Mouse (Mus musculus) lung, postnatal 0 days (tissue): Measurements from ENCODE around the gene Setd2. TPM values are rescaled to one million over a fixed set of nuclear protein-coding genes. Genes with fewer than 3 reads are reported as not detected.

Experiments
- ATAC-seq: fragments of 200-750 bp; cut with Nextera tagmentation; 2 replicates; pipeline ENCODE4 v1.8.0; 2017; ENCODE audit warnings: moderate library complexity
- DNase-seq: peaks from one replicate; pipeline ENCODE4 v3.0.0-alpha.2; 2016; ENCODE audit warnings: low spot score
- H3K27ac ChIP-seq: fragments of 300-500 bp; sonication (generic); 2 replicates; pipeline ENCODE4 v1.5.1; 2014; ENCODE audit warnings: antibody characterized with exemption, mild to moderate bottlenecking, low read length, mixed read lengths
- H3K27me3 ChIP-seq: fragments of 300-500 bp; sonication (generic); replicated peaks from 2 replicates; pipeline ENCODE4 v1.6.1; 2014; ENCODE audit warnings: low read length, mixed read lengths; ENCODE audit not compliant: insufficient read depth
- H3K36me3 ChIP-seq: fragments of 300-500 bp; sonication (generic); 2 replicates; pipeline ENCODE4 v1.6.1; 2014; ENCODE audit warnings: low read length, mixed read lengths; ENCODE audit not compliant: insufficient read depth
- H3K4me1 ChIP-seq: fragments of 300-500 bp; sonication (generic); 2 replicates; pipeline ENCODE4 v1.6.1; 2014; ENCODE audit warnings: antibody characterized with exemption, low read depth, low read length, mixed read lengths; ENCODE audit not compliant: insufficient read depth
- H3K4me2 ChIP-seq: fragments of 300-500 bp; sonication (generic); replicated peaks from 2 replicates; pipeline ENCODE4 v1.6.1; 2014; ENCODE audit warnings: low read depth, mild to moderate bottlenecking, low read length, moderate library complexity, mixed read lengths
- H3K4me3 ChIP-seq: fragments of 300-500 bp; sonication (generic); 2 replicates; pipeline ENCODE4 v1.5.1; 2014; ENCODE audit warnings: low read depth, low read length
- H3K9ac ChIP-seq: fragments of 300-500 bp; sonication (generic); replicated peaks from 2 replicates; pipeline ENCODE4 v1.6.1; 2014; ENCODE audit warnings: low read depth, mild to moderate bottlenecking
- H3K9me3 ChIP-seq: fragments of 300-500 bp; sonication (generic); 2 replicates; pipeline ENCODE4 v1.6.1; 2016; ENCODE audit warnings: low read length, mixed read lengths
- CTCF ChIP-seq: IDR thresholded peaks from 2 replicates; pipeline ENCODE4 v1.5.1; 2016; ENCODE audit warnings: antibody characterized with exemption, mild to moderate bottlenecking
- EP300 ChIP-seq: IDR thresholded peaks from 2 replicates; pipeline ENCODE4 v1.6.1; 2016; ENCODE audit warnings: antibody characterized with exemption, mild to moderate bottlenecking, control low read depth
- WGBS: fragments of 180-500 bp; shearing (Covaris S2); extraction: QIAGEN DNeasy Blood & Tissue Kit; methylation state at CpG from one replicate; pipeline ENCODE4 v1.1.7; 2014; 5-methylcytosine and 5-hydroxymethylcytosine counted together
- microRNA-seq: library from miRNA; unstranded; fragments of <30 nt; microRNA quantifications from one replicate; pipeline ENCODE4, GENCODE M21; 2016
- polyA plus RNA-seq: library from polyadenylated mRNA; unstranded; fragments of >200 nt; fragmentation: Nextera tagmentation; extraction: Ambion mirVana; gene quantifications from 2 replicates; pipeline ENCODE4 v1.2.1, GENCODE M21; 2015

Setd2 gene
- polyA plus RNA-seq, 1 experiment from 2014 or later: 22.0 TPM

- no peak overlapping the region for H3K4me3 ChIP-seq
- H3K4me1 ChIP-seq: peaks cover 15% of the 10 kb centered on the region
- TF ChIP-seq CTCF (no peak), EP300 (no peak)
- ATAC-seq: no peak
- 76% methylated on average over 2 of the region's 2 CpGs for WGBS
- no peaks in the 10 kb centered on the region for H3K9me3 ChIP-seq
- no peak for DNase-seq
- no peaks in the 10 kb centered on the region for H3K36me3 ChIP-seq
- H3K27me3 ChIP-seq: no peaks in the 10 kb centered on the region
- no peak overlapping the region for H3K4me2 ChIP-seq
- H3K27ac ChIP-seq: no peak overlapping the region
- no peak overlapping the region for H3K9ac ChIP-seq
These were observed 127.8 kb downstream of the Setd2 start for GRCm38 (mm10) chr9:110660208-110660607.

- no peak overlapping the region for H3K9ac ChIP-seq
- no peaks in the 10 kb centered on the region for H3K27me3 ChIP-seq
- no peak for ATAC-seq
- H3K4me3 ChIP-seq: no peak overlapping the region
- no peak for TF ChIP-seq EP300
- no peak for TF ChIP-seq CTCF
- H3K9me3 ChIP-seq: no peaks in the 10 kb centered on the region
- H3K4me2 ChIP-seq: no peak overlapping the region
- WGBS: 49% methylated on average over 7 of the region's 7 CpGs
- DNase-seq: no peak
- no peak overlapping the region for H3K27ac ChIP-seq
- H3K36me3 ChIP-seq: no peaks in the 10 kb centered on the region
- peaks cover 17% of the 10 kb centered on the region for H3K4me1 ChIP-seq
These were observed 128.6 kb downstream of the Setd2 start for GRCm38 (mm10) chr9:110660856-110661612.

GRCm38 (mm10) chr9:110662844-110663243 is 130.4 kb downstream of the Setd2 start:
- TF ChIP-seq CTCF (no peak), EP300 (0 out of 2 replicates have a peak, but pooled peaks have one; percentile 20)
- Histone ChIP-seq H3K9ac (no peak overlapping the region), H3K27ac (no peak overlapping the region), H3K4me3 (no peak overlapping the region), H3K27me3 (no peaks in the 10 kb centered on the region), H3K4me2 (no peak overlapping the region), H3K36me3 (no peaks in the 10 kb centered on the region), H3K9me3 (no peaks in the 10 kb centered on the region), H3K4me1 (peaks cover 29% of the 10 kb centered on the region)
- DNase-seq (peak; percentile 67), ATAC-seq (no peak)
- WGBS: 52% methylated on average over 1 of the region's 1 CpGs

GRCm38 (mm10) chr9:110665912-110666311 is 133.5 kb downstream of the Setd2 start:
- peak overlapping the region; percentile 20 for H3K4me2 ChIP-seq
- H3K27me3 ChIP-seq: no peaks in the 10 kb centered on the region
- H3K9me3 ChIP-seq: no peaks in the 10 kb centered on the region
- peak; percentile 76 for DNase-seq
- no peak overlapping the region for H3K4me3 ChIP-seq
- H3K36me3 ChIP-seq: no peaks in the 10 kb centered on the region
- H3K4me1 ChIP-seq: peaks cover 42% of the 10 kb centered on the region
- peak; percentile 81 for ATAC-seq
- H3K27ac ChIP-seq: peak overlapping the region; percentile 73
- TF ChIP-seq EP300: peak; percentile 92
- TF ChIP-seq CTCF: no peak
- 0 out of 2 replicates have a peak overlapping the region, but pooled peaks have one; percentile 6 for H3K9ac ChIP-seq
- WGBS: 23% methylated on average over 4 of the region's 4 CpGs

- peaks cover 42% of the 10 kb centered on the region for H3K4me1 ChIP-seq
- TF ChIP-seq EP300 (no peak), CTCF (no peak)
- no peaks in the 10 kb centered on the region for H3K9me3 ChIP-seq
- H3K4me2 ChIP-seq: peak overlapping the region; percentile 20; the same call in 1 of the 2 replicates
- no peaks in the 10 kb centered on the region for H3K36me3 ChIP-seq
- H3K4me3 ChIP-seq: no peak overlapping the region
- DNase-seq (no peak), ATAC-seq (no peak)
- H3K9ac ChIP-seq: no peak overlapping the region
- H3K27me3 ChIP-seq: no peaks in the 10 kb centered on the region
- 48% methylated on average over 8 of the region's 8 CpGs for WGBS
- peak overlapping the region; percentile 73 for H3K27ac ChIP-seq
These were observed 134.0 kb downstream of the Setd2 start for GRCm38 (mm10) chr9:110666374-110666773.

- no peak overlapping the region for H3K27ac ChIP-seq
- no peaks in the 10 kb centered on the region for H3K27me3 ChIP-seq
- peaks cover 43% of the 10 kb centered on the region for H3K4me1 ChIP-seq
- H3K4me2 ChIP-seq: no peak overlapping the region
- no peaks in the 10 kb centered on the region for H3K9me3 ChIP-seq
- ATAC-seq (no peak), DNase-seq (no peak)
- no peaks in the 10 kb centered on the region for H3K36me3 ChIP-seq
- TF ChIP-seq CTCF: no peak
- no peak for TF ChIP-seq EP300
- 50% methylated on average over 4 of the region's 4 CpGs for WGBS
- H3K4me3 ChIP-seq: no peak overlapping the region
- no peak overlapping the region for H3K9ac ChIP-seq
These were observed 134.9 kb downstream of the Setd2 start for GRCm38 (mm10) chr9:110667219-110667836.

Small RNAs within 50 kb of the gene (microRNA-seq; reads per million reads assigned to microRNA genes)
- not detected for gene Mir8107

Other genes with a start within 250 kb of the Setd2 start
- gene Elp6, start 227.4 kb upstream of the Setd2 start, polyA plus RNA-seq: 6.9 and 7.8 TPM in 2 replicates
- gene Scap, start 199.3 kb upstream of the Setd2 start, polyA plus RNA-seq: 18.1 and 21.3 TPM in 2 replicates
- gene Ptpn23, start 124.4 kb upstream of the Setd2 start, polyA plus RNA-seq: 8.8 and 11.2 TPM in 2 replicates
- gene Ngp, start 112.8 kb upstream of the Setd2 start, polyA plus RNA-seq: 24.6 and 30.7 TPM in 2 replicates
- gene Klhl18, start 55.9 kb upstream of the Setd2 start, polyA plus RNA-seq: 4.1 and 4.5 TPM in 2 replicates
- gene Kif9, start 55.6 kb upstream of the Setd2 start, polyA plus RNA-seq: 3.4 TPM in 2 replicates
- gene Nradd, start 91.9 kb downstream of the Setd2 start, polyA plus RNA-seq: 45.2 and 46.6 TPM in 2 replicates
- gene Nbeal2, start 121.6 kb downstream of the Setd2 start, polyA plus RNA-seq: 6.2 and 6.6 TPM in 2 replicates
- 180 and 200 TPM in 2 replicates for gene Ccdc12, start 123.9 kb downstream of the Setd2 start, polyA plus RNA-seq
- 10.4 and 13.8 TPM in 2 replicates for gene Myl3, start 209.3 kb downstream of the Setd2 start, polyA plus RNA-seq
- 19.4 and 24.4 TPM in 2 replicates for gene Pth1r, start 214.5 kb downstream of the Setd2 start, polyA plus RNA-seq